Mouse (Mus musculus) embryonic facial prominence, embryonic 12.5 days (tissue): Measurements from ENCODE around the gene Zfp462. TPM values are rescaled to one million over a fixed set of nuclear protein-coding genes. Genes with fewer than 3 reads are reported as not detected.
"Not testable (repeated sequence)": the region's sequence is repeated elsewhere in the genome, so short reads cannot be mapped to it uniquely, and the experiment has no call there.

Experiments
- ATAC-seq: fragments of 200-750 bp; cut with Nextera tagmentation; 2 replicates; pipeline ENCODE4 v1.8.0; 2017; ENCODE audit not compliant: insufficient number of reproducible peaks, insufficient read depth, low FRiP score, low TSS enrichment
- H3K27ac ChIP-seq: fragments of 300-500 bp; sonication (generic); 2 replicates; pipeline ENCODE4 v1.5.1; 2016; ENCODE audit warnings: mild to moderate bottlenecking
- H3K27me3 ChIP-seq: fragments of 300-500 bp; sonication (generic); 2 replicates; pipeline ENCODE4 v1.6.1; 2016; ENCODE audit warnings: mild to moderate bottlenecking, moderate library complexity
- H3K36me3 ChIP-seq: fragments of 300-500 bp; sonication (generic); 2 replicates; pipeline ENCODE4 v1.6.1; 2016; ENCODE audit warnings: mild to moderate bottlenecking
- H3K4me1 ChIP-seq: fragments of 300-500 bp; sonication (generic); 2 replicates; pipeline ENCODE4 v1.6.1; 2016
- H3K4me2 ChIP-seq: fragments of 300-500 bp; sonication (generic); replicated peaks from 2 replicates; pipeline ENCODE4 v1.6.1; 2016; ENCODE audit warnings: mild to moderate bottlenecking, moderate library complexity
- H3K4me3 ChIP-seq: fragments of 300-500 bp; sonication (generic); 2 replicates; pipeline ENCODE4 v1.5.1; 2016; ENCODE audit warnings: mild to moderate bottlenecking
- H3K9ac ChIP-seq: fragments of 300-500 bp; sonication (generic); 2 replicates; pipeline ENCODE4 v1.6.1; 2016; ENCODE audit warnings: mild to moderate bottlenecking, moderate library complexity
- H3K9me3 ChIP-seq: fragments of 300-500 bp; sonication (generic); 2 replicates; pipeline ENCODE4 v1.6.1; 2016; ENCODE audit warnings: mild to moderate bottlenecking, moderate library complexity
- WGBS: fragments of 180-500 bp; shearing (Covaris S2); methylation state at CpG from one replicate; pipeline ENCODE4 v1.1.7; 2016; 5-methylcytosine and 5-hydroxymethylcytosine counted together
- polyA plus RNA-seq: library from polyadenylated mRNA; unstranded; fragments of >200 nt; fragmentation: Nextera tagmentation; extraction: Ambion mirVana; gene quantifications from 2 replicates; pipeline ENCODE4 v1.2.1, GENCODE M21; 2016

Zfp462 gene
- polyA plus RNA-seq = 10.4 and 12.2 TPM in 2 replicates

DNA sequence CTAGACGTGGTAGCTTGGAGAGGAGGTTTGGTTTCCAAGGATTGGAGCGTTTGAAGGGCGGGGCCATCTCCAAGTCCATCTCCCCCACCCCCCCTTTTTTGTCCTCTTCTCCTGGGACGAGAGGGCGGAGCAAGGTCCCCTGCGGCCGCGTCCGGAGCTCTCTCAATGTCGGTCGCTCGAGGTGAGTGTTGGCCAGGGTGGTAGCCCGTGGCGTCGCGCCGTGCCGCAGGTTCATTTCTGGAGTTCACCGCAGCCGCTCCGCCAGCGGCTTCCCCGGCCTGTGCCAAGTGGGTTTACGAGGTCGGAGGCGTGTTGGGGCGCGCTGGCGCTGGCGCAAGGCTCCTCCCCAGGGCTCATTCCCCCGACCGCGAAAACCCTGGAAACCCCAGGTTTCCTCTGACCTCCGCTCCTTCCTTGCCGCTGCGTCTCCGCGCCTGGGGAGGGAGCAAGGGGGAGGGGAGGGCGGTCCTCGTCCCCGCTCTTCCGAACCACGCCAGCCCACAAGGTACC lies at the start of gene Zfp462:
Zfp462 (plus strand) TSS at position 128 of the 510 bp plus-strand sequence.
- no peaks in the 10 kb centered on the region for H3K27me3 ChIP-seq
- ATAC-seq = 0 out of 2 replicates have a peak, but pooled peaks have one; percentile 25
- H3K9ac ChIP-seq = peak within 1 kb of the TSS; percentile 95
- H3K4me2 ChIP-seq = peak within 1 kb of the TSS; percentile 71
- peak within 1 kb of the TSS; percentile 98 for H3K27ac ChIP-seq
- no peaks in the 10 kb centered on the region for H3K36me3 ChIP-seq
- no peaks in the 10 kb centered on the region for H3K4me1 ChIP-seq
- H3K9me3 ChIP-seq = no peaks in the 10 kb centered on the region
- peak within 1 kb of the TSS; percentile 80 for H3K4me3 ChIP-seq
- WGBS = under 1% methylated on average over 43 of the region's 43 CpGs

DNA sequence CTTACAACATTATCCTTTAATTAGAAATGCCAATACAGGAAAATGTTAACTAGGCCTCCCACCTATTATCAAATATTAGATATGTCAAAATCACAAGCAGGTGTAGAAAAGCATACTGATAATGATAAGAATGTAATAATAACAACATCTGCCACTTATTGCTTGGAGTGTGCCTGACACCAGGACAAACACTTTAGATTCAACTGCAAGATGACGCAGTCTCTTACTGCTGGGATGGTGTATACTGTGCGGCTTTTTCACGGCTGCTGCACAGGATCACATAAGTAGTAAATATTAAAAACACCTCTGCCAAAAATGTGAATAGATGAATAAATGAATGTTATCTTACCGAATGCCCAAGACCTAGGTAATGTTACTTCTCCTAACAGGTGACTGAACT lies 48.8 kb upstream of the Zfp462 start:
- Histone ChIP-seq H3K4me2 (no peak overlapping the region), H3K9ac (no peak overlapping the region), H3K4me3 (no peak overlapping the region), H3K27ac (no peak overlapping the region), H3K27me3 (no peaks in the 10 kb centered on the region), H3K4me1 (0 out of 2 replicates have a peak, but pooled peaks cover 2% of the 10 kb centered on the region), H3K9me3 (no peaks in the 10 kb centered on the region), H3K36me3 (no peaks in the 10 kb centered on the region)
- ATAC-seq = no peak
- WGBS = 83% methylated on average over 4 of the region's 4 CpGs

DNA sequence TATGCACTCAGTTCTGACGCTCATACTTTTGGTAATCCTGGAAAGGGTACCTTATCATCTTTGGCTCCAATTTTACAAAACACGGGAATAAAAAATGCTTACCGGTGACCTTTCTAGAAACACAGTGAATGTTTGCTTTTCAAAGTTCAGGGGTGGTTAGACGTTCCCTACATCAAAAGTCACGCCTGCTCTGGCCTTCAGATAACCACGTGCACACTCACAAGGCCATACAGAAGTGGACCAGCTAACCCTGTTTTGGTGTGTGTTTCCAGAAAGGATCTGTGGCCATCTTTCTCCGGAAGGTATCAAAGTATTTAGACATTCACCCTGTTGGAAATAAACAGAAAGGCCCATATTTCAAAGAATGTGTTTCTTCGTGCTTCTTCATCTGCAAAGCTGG lies 40.2 kb upstream of the Zfp462 start:
- 88% methylated on average over 8 of the region's 8 CpGs for WGBS
- H3K4me3 ChIP-seq = no peak overlapping the region
- no peak overlapping the region for H3K9ac ChIP-seq
- H3K4me1 ChIP-seq = no peaks in the 10 kb centered on the region
- no peak overlapping the region for H3K27ac ChIP-seq
- no peaks in the 10 kb centered on the region for H3K27me3 ChIP-seq
- no peak for ATAC-seq
- H3K4me2 ChIP-seq = no peak overlapping the region
- no peaks in the 10 kb centered on the region for H3K36me3 ChIP-seq
- no peaks in the 10 kb centered on the region for H3K9me3 ChIP-seq

DNA sequence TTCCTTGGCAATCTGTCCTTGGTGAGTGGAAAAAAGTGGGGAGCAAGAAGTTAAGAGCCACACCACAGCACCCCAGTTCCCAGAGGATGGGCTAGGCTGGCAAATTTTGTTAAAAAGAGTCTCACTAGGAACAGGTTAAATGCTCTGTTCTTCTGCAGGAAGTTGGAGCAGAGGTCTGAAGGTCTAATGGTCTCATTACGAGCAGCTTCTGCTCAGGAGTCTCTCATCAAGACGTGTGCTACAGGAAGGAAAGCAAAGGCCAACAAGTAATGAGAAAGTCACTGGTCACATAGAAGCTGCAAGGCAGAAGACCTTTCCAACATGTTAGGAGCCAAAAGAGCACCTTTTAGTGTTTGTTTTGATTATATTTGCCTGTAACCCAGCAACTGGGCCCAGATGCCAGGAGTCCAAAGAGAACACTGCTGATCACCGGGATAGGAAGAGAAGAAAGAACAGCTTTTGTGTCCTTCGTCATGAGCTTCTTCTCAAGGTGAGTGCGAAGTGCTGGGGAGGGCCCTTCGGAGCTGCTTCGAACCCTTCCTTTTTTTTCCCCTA lies 39.4 kb upstream of the Zfp462 start:
- no peaks in the 10 kb centered on the region for H3K36me3 ChIP-seq
- no peak overlapping the region for H3K4me2 ChIP-seq
- H3K9me3 ChIP-seq = no peaks in the 10 kb centered on the region
- WGBS = 85% methylated on average over 7 of the region's 7 CpGs
- no peak for ATAC-seq
- H3K4me3 ChIP-seq = no peak overlapping the region
- H3K27me3 ChIP-seq = no peaks in the 10 kb centered on the region
- H3K27ac ChIP-seq = no peak overlapping the region
- H3K4me1 ChIP-seq = no peaks in the 10 kb centered on the region
- no peak overlapping the region for H3K9ac ChIP-seq

DNA sequence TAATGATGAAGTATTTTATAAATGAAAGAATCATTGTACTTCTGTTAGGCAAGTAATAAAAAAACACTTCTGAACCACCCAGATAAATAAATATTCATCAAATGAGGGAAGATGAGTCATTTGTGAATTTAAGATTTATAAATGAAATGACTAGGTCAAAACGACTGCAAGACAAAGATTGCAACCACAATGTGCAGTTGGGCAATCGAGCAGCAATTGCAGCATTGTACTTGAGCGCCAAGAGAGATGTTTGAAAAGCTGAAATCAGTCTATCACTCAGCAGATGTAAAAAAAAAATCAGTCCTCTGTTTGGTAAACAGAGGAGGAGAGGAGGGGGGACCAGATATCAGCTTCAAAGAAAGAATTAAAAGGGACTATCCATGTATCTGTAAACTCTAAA lies 34.5 kb upstream of the Zfp462 start:
- H3K4me1 ChIP-seq = no peaks in the 10 kb centered on the region
- WGBS = 81% methylated on average over 3 of the region's 3 CpGs
- no peak overlapping the region for H3K9ac ChIP-seq
- no peaks in the 10 kb centered on the region for H3K9me3 ChIP-seq
- no peak overlapping the region for H3K27ac ChIP-seq
- no peaks in the 10 kb centered on the region for H3K36me3 ChIP-seq
- no peaks in the 10 kb centered on the region for H3K27me3 ChIP-seq
- no peak overlapping the region for H3K4me2 ChIP-seq
- H3K4me3 ChIP-seq = no peak overlapping the region
- ATAC-seq = no peak

DNA sequence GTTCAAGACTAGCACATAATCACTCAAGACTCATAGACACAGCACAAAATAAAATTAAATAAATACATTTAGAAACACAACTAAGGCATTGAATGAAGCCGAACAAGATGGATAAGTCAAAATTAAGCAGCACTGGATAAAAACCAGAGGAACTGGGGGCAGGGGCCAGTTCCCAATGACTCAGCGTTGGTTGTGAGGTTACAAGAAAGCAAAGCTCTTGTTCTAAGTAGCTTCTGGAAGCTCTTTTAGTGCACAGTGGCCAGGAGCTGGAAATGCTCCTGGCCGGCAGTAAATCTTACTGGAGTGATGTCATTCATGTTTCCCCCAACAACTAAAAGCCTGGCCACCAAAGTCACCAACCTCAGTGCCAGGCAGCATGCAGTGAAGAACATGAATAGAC lies 26.6 kb upstream of the Zfp462 start:
- no peak overlapping the region for H3K27ac ChIP-seq
- no peak for ATAC-seq
- H3K4me2 ChIP-seq = no peak overlapping the region
- H3K9me3 ChIP-seq = no peaks in the 10 kb centered on the region
- no peaks in the 10 kb centered on the region for H3K27me3 ChIP-seq
- no peak overlapping the region for H3K4me3 ChIP-seq
- no peaks in the 10 kb centered on the region for H3K4me1 ChIP-seq
- WGBS = 85% methylated on average over 3 of the region's 3 CpGs
- H3K9ac ChIP-seq = no peak overlapping the region
- no peaks in the 10 kb centered on the region for H3K36me3 ChIP-seq

DNA sequence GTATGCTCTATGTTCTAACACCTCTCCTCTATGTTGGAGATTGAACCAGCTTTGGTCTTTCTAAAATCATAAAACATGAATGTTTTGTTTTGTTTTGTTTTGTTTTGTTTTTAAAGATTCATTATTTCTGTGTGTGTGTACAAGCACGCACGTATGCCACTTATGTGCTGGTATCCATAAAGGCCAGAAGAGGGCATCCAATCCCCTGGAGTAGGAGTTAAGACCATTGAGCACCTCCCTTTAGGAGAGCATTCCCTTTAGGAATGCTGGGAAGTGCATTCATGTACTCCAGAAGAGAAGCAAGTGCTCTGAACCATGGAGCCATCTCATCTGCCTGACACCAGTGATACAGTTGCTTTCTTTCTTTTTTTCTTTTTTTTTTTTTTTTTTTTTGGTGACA lies 21.5 kb upstream of the Zfp462 start:
- Histone ChIP-seq H3K27me3 (no peaks in the 10 kb centered on the region), H3K9me3 (no peaks in the 10 kb centered on the region), H3K4me3 (no peak overlapping the region), H3K4me1 (no peaks in the 10 kb centered on the region), H3K9ac (no peak overlapping the region), H3K36me3 (no peaks in the 10 kb centered on the region), H3K4me2 (no peak overlapping the region), H3K27ac (no peak overlapping the region)
- 94% methylated on average over 2 of the region's 2 CpGs for WGBS
- ATAC-seq = no peak

DNA sequence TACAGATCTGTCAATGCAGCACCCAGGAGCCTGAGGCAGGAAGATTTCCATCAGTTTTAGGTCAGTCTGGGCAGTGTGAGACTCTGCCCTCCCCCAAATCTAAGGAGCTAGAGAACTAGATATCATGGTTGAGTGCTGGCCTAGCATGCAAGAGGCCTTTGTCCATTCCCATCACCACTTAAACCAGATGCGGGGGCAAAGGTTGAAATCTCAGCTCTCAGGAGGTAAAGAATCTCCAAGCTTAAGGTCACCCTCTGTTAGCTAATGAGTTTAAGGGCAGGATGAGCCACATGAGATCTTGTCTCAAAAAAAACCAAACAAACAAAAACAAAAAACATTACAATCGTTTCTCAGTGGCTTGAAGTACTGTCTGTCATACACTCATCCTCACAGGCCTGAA lies 20.5 kb upstream of the Zfp462 start:
- no peak for ATAC-seq
- Histone ChIP-seq H3K27me3 (no peaks in the 10 kb centered on the region), H3K27ac (no peak overlapping the region)

DNA sequence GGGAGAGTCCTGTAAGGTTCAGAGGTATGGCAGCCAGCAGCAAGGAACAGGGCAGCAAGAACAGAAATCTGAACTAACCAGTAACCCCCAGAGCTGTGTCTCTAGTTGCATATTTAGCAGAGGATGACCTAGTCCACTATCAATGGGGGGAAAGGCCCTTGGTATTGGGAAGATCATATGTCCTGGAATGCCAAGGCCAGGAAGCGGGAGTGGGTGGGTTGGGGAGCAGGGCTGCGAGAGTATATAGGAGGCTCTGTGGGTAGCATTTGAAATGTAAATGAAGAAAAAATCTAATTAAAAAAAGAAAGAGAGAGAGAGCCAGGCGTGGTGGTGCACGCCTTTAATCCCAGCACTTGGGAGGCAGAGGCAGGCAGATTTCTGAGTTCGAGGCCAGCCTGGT lies 18.4 kb upstream of the Zfp462 start:
- not testable (repeated sequence) for H3K9me3 ChIP-seq, H3K4me2 ChIP-seq, H3K9ac ChIP-seq, H3K4me3 ChIP-seq, H3K4me1 ChIP-seq, H3K27ac ChIP-seq, H3K27me3 ChIP-seq, ATAC-seq, H3K36me3 ChIP-seq
- WGBS = 91% methylated on average over 5 of the region's 5 CpGs

More for the DNA sequence above, 20.5 kb upstream of the Zfp462 start:
- Histone ChIP-seq H3K9me3 (no peaks in the 10 kb centered on the region), H3K4me1 (no peaks in the 10 kb centered on the region), H3K36me3 (no peaks in the 10 kb centered on the region), H3K4me3 (no peak overlapping the region), H3K4me2 (no peak overlapping the region), H3K9ac (no peak overlapping the region)
- 70% methylated on average over 2 of the region's 2 CpGs for WGBS

DNA sequence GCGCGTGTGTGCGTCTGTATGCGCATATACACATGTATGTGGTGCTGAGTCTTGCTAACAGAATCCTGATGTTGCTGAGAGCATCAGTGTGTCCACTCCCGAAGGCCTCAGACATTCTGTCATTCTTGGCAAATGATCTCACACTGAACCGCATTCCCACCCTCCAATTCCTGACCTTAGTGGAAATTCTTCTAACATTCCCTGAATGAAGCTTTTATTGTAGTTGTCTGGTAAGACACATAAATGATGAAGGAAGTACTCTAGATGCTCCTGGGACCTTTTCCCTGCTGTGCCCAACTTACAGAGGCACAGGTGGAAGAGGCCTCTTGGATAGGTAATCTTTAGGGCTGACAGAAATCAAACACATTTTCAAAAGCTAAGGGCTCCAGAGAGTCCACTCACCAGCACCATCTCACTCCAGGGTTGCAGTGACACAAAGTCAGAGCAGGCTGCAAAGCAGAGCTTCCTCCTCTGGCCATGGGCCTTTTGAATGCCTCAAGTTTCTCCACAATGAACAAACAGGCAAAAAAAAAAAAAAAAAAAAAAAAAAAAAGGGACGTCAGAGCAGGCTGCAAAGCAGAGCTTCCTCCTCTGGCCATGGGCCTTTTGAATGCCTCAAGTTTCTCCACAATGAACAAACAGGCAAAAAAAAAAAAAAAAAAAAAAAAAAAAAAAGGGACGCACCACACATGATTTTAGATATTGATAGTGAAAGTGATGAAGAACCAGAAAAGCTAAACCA lies 17.4 kb upstream of the Zfp462 start:
- WGBS = 78% methylated on average over 8 of the region's 8 CpGs
- ATAC-seq = not testable (repeated sequence)

DNA sequence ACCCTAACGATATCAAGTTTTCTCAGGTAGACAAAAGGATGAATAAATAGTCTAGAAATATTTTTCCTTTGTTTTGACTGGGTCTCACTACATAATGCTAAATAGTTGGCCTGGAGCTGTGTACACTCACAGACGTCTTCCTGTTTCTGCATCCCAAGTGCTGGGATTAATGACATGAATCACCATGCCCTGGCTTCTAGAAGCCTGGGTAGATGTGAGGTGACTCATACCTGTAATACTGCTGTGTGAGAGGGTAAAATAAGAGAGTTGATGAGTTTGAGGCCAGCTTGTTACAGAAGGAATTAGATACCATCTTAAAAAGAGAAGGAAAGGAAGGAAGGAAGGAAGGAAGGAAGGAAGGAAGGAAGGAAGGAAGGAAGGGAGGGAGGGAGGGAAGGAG lies 15.2 kb upstream of the Zfp462 start:
- Histone ChIP-seq H3K4me3 (no peak overlapping the region), H3K4me2 (no peak overlapping the region), H3K9ac (no peak overlapping the region), H3K4me1 (no peaks in the 10 kb centered on the region), H3K36me3 (no peaks in the 10 kb centered on the region), H3K27ac (no peak overlapping the region), H3K9me3 (no peaks in the 10 kb centered on the region), H3K27me3 (no peaks in the 10 kb centered on the region)
- WGBS = 75% methylated on average over 2 of the region's 2 CpGs
- ATAC-seq = no peak

More for the DNA sequence above, 17.4 kb upstream of the Zfp462 start:
- not testable (repeated sequence) for H3K9me3 ChIP-seq, H3K4me3 ChIP-seq, H3K9ac ChIP-seq, H3K27ac ChIP-seq, H3K36me3 ChIP-seq, H3K27me3 ChIP-seq, H3K4me1 ChIP-seq, H3K4me2 ChIP-seq

DNA sequence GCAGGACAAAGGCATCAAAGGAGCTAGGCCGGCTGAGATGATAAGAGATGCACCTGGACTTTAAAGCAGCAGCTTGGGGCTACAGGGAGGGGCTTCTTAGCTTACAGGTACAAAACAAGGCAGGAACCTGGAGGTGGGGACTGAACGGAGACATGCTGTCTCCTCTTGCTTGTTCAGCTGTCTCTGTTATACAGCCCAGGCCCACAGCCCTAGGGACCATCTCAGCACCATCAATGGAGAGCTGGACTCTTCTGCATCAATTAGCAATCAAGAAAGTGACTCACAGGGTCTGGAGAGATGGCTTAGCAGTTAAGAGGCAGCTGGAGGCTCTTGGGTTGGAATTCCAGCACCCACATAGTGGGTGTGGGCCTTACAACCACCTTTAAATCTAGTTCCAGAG lies 12.2 kb upstream of the Zfp462 start:
- H3K9me3 ChIP-seq = no peaks in the 10 kb centered on the region
- no peak overlapping the region for H3K4me2 ChIP-seq
- no peak overlapping the region for H3K27ac ChIP-seq
- no peak overlapping the region for H3K4me3 ChIP-seq
- no peaks in the 10 kb centered on the region for H3K4me1 ChIP-seq
- H3K9ac ChIP-seq = no peak overlapping the region
- ATAC-seq = no peak
- H3K27me3 ChIP-seq = no peaks in the 10 kb centered on the region
- 37% methylated on average over 2 of the region's 2 CpGs for WGBS
- H3K36me3 ChIP-seq = no peaks in the 10 kb centered on the region
